Mouse (Mus musculus) neural tube, embryonic 10.5 days (tissue): ENCODE data around the gene Olfr729.

Experiments used
- DNase-seq: peaks from one replicate; pipeline ENCODE4 v3.0.0-alpha.2; 2017; ENCODE audit warnings: low spot score; ENCODE audit errors: extremely low spot score

Gene Olfr729

GRCm38 (mm10) chr14:50152810-50153209, at the start of gene Olfr729:
TSS of gene Olfr729 (minus strand) at chr14:50152910.
- no peak for DNase-seq

GRCm38 (mm10) chr14:50188098-50188497, 35.4 kb upstream of the Olfr729 start, which contains the start of gene Olfr730:
TSS of gene Olfr730 (minus strand) at chr14:50188198.
- DNase-seq: no peak

GRCm38 (mm10) chr14:50142580-50142979, 10.1 kb downstream of the Olfr729 start, which contains the start of gene Olfr728:
TSS of gene Olfr728 (minus strand) at chr14:50142680.
- no peak for DNase-seq

GRCm38 (mm10) chr14:50122886-50123285, 29.8 kb downstream of the Olfr729 start, which contains the start of gene Olfr727:
TSS of gene Olfr727 (plus strand) at chr14:50123186.
- DNase-seq: no peak
